Mouse (Mus musculus) thymus, postnatal 10 days (tissue): Measurements from ENCODE around the gene Tmem204.

Source experiments
- DNase-seq, 2 experiments: peaks; one replicate each; pipeline ENCODE4 v3.0.0; 2021; ENCODE audit warnings: low spot score in 2 of 2

The Tmem204 gene

DNA sequence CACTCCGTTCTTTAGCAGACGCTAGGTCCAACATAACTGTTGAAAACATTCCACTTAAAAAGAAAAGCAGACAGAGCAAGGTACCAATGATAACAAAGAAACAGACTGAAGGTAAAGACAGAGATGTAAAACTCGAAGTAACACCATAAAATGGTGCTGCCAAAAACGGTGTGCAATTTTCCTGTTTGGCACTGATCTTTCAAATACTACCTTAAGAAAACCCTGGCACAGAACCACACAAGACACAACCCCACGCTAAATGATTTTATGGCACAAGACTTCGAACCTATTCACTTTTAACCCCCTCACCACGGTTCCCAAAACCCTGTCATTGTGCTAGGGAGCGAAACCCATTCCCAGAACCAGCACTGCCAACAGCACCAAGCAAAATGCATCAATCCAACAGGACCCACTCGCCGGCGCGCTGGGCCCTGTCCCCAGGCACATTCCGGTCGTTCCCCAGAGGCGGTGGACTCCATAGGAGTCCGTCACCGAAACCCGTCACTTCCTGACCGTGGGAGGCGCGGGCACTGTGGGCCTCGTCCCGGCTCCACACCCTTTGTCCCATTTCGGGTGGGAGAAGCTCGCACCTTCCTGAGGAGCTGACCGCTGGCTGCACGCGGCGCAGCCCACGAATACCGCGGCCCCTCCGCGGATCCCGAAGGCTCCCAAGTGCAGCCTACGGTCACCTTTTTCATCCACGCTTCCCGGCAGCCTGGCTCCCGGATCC, 68.4 kb downstream of the Tmem204 start:
- peak; percentile 21 to 37 for DNase-seq

DNA sequence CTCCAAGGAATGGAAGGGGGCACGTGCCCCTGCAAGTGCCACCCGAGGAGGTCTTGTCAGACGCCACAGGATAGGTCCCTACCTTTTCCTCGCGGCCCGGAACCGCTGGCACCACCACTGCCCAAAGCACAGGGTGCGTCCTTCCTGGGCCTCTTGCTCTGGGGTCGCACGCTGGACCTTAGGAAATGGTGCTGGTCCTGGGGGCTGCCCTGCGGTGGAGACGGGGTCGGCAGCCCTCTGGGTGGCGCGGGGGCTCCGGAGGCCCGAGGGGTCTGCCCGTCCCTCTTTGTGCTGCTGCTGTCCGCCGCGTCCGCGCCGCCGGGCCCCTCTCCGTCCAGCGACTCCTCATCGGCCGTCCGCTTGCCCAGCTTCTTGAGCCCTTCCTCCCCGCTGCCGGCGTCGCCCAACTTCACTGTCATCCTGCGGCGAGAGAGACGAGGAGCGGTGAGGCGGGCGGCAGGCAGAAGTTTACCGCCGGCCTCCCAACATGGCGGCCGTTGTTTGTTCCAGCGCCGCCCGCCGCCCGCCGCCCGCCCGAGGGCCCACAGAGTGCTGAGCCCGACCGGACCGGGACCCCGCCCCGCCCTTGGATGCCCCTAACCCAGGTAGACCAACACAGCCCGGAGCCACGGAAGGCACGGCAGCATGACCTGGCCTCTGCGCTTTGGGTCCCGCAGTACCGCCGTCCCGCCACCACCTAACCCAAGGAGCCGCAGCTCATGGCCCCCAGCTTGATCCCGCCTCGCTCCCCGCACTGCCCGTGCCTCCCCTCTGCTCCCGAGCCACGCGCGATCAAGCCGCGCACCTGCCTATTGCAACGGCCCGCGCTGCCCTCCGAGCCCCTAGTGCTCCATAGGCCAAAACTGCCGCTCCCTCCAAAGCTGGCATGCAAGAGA, 69.5 kb downstream of the Tmem204 start:
- peak; percentile 24 to 34 for DNase-seq
